Mouse (Mus musculus): ENCODE data around the gene Dyrk2.
A peak's percentile ranks its signal among the peaks of the same experiment; 100 is the strongest.

Gene Dyrk2

DNA sequence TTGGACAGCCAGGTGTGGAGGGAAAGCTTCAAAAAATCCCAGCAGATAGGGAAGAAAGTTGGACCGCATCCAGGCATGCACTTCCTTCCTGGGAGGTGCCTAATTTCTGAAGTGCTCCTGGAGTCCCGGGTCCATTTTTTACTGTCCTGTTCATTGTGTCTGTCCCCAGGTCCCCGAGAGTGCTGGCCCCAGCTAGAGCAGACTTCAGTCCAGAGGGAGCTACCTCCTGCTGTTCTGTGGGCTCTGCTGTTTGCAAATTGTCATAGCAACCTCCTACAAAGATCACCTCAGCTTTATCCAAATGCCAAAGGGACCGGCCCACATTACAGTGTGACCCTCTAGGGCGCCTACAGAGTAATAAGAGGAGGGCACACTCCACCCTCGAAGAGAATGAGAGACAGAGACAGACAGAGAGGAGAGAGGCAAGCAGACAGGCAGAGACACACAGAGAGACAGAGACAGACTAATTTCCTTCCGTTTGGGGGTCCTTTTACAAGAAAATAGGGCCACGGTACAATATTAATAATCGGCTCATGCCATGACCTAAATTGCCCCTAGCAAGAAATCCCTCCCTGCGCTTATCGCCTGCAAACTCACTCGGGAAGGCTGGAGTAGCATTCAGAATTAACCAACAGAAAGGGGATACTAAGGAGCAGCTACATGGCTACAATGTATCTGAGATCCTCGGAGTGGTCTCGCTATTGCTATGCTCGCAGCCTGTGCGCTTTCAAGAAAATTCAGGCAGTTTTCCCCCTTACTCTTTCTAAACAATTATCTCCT is at the start of gene Dyrk2:
TSS of gene Dyrk2 (minus strand) at position 9 of the 780 bp plus-strand sequence.
- DNase-seq (ENCODE audit: low spot score), result no peak

GRCm38 (mm10) chr10:118902625-118903024 is 32.6 kb upstream of the Dyrk2 start:
- DNase-seq (ENCODE audit: low spot score), result no peak

DNA sequence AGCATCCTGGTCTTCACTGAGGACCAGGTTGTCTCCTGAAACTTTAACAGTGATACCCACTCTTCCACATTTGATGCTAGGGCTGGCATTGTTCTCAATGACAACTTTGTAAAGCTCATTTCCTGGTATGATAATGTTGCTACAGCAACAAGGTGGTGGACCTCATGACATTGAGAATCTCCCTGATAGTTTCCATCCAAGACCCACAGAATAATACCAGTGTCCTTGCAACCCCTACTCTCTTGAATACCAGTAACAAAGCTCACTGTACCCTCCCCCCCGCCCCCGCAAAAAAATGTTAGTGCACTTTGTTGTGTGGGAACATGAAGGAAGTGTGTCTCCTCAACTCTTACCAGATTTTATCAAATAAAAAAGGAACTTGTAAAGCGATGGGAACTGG is 23.6 kb upstream of the Dyrk2 start:
- DNase-seq (ENCODE audit: low spot score), result no peak

GRCm38 (mm10) chr10:118884126-118884525 is 14.1 kb upstream of the Dyrk2 start:
- DNase-seq (ENCODE audit: low spot score), result no peak

GRCm38 (mm10) chr10:118883317-118883716 is 13.3 kb upstream of the Dyrk2 start:
- DNase-seq (ENCODE audit: low spot score), result no peak

GRCm38 (mm10) chr10:118882258-118882885 is 12.4 kb upstream of the Dyrk2 start:
- DNase-seq (ENCODE audit: low spot score), result no peak

- no peak for DNase-seq (ENCODE audit: low spot score)
Observed at GRCm38 (mm10) chr10:118880776-118881175, 10.8 kb upstream of the Dyrk2 start.

DNA sequence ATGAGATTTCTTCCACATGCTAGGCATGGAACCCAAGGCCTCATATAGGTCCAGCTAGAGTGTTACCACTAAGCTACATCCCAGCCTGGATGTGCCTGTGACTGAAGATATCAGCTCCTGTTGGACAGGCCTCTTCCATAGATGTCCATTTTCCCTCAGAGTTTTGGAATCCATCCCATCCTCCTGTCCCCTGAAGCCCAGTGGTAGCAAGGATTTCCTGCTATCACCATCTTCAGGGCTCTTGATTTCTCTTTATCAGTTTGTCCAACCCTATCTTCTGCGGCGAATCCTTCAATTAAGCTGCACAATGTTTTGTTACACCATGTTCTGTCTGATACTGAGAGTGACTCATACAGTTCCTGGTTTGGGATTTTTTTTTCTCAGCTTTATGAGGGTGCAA is 2.2 kb upstream of the Dyrk2 start:
- no peak for DNase-seq (ENCODE audit: low spot score)

- peak; percentile 51 for DNase-seq (ENCODE audit: low spot score)
Observed at GRCm38 (mm10) chr10:118869591-118870001, 413 bp downstream of the Dyrk2 start.

DNA sequence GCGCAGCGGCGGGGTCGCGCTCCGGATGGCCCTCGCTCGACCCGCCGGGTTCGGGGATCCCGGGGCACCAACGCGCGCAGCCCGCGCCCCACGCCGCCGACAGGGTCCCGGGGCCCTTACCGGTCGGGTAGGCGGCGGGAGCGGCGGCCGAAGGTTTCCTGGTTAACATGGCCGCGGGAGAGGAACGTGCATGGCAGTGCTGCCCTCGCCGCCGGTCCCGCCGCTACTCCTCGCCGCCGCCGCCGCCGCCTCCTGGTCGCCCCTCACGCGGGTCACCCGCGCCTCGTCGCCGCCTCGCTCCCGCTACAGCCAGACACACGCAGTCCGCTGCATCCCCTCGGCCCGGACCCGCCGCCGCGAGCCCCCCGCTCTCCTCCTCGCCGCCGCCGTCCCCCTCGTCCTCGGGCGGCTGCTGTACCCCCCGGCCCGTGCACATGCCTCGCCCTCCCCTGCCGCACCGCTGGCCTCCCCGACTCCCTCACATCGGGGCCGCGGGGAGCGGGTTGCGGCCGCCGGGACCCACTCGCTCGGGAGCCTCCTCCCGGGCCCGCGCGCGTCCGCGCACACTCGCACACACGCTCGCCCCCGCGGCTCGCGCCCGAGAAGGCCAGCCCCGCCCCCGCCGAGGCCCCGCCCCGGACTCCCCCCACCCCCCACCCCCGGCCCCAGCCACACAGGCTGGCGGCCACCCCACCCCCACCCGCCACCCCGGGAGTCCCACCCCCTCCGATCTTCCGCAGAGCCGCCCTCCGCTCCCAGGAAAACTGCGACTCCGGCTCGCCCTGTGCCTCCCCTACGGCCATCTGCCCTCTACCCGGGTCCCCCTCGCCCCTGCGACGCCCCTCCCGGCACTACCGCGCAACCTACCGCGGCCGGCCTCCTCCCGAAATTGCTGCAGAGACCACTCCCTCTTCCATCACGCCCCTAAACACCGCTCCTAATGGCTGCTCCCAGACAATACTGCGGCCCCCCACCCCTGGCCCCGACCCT is 1.1 kb downstream of the Dyrk2 start:
- peak; percentile 69 for DNase-seq (ENCODE audit: low spot score)

DNA sequence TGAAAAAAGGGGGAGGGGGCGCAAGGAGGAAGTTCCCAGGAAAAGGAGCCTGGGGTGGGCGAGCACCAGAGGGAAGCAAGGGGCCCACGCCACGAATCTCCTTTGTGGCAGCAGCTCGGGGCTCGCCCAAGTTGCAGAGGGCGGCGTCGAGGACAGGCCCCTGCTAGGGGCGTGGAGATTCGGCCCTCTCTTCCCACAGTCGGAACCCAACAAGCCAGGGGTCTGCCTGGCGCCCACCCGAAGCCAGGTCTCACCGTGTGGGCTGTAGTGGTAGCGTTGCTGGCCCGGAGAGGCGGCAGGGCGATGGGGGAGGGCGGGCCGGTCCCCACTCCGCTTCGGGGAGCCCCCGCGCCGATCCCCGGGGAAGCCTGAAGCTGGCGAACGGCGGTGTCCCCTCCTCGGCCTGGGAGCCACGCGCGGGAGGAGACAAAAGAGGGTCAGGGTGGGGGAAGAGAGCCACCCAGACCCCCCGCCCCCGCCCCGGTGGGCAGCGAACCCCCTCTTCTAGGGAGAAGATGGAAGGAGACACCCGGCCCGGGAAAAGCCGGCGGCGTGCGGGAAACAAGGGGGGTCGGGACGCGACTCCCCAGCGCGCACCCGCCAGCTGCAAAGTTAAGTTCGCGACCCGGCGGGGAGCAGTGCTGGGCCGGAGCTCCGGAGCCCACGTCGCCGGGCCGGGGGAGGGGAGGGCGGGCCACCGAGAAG is 2.0 kb downstream of the Dyrk2 start:
- DNase-seq (ENCODE audit: low spot score), result peak; percentile 9

DNA sequence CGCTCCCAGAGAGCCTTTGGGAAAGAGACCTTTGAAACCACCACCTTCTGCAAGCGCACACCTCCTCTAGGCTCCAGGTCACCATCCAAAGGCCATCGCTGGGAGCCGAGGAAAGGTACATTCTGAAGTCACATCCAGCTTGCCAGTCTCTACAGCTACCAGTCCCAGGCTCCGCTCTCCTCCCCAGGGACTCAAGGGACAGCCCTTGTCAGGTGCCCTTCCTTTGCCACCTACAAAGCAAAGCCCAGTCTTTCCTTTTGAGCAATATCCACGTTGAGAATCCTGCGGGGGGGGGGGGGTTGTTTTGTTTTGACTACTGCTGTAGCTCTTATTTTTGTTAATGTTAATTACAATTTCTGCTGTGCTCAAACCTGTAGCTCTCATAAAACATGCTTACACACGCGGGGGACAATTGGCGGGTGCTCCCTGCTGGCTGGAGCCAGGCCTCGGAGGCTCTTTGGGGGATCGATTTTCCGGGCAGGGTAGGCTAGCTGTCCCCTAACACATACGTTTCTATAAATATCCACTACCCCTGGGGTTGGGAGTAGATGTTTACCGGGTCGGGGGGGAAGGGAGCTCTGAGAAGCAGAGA is 2.6 kb downstream of the Dyrk2 start:
- DNase-seq (ENCODE audit: low spot score), result no peak

DNA sequence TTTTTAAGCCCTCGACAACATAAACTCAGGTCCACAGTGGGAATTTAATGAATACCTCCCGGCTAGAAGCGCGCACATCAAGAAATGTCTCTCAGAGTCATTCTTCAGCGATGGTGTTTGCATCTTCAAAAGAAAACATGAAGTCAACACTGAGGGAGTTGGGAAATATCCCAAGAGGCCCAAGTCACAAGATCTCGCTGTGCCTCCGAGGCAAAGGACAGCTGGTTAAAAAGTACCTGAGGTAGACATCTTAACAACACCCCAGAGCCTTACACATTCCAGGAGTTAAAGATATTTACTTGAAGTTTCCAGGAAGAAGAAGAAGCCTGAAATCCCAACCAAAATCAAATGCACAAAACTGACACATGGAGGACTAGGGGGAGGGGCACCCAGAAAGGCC is 5.0 kb downstream of the Dyrk2 start:
- DNase-seq (ENCODE audit: low spot score), result no peak

GRCm38 (mm10) chr10:118863611-118864010 is 6.4 kb downstream of the Dyrk2 start:
- DNase-seq (ENCODE audit: low spot score), result no peak

- DNase-seq (ENCODE audit: low spot score), result no peak
Observed at GRCm38 (mm10) chr10:118862233-118862632, 7.8 kb downstream of the Dyrk2 start.

DNA sequence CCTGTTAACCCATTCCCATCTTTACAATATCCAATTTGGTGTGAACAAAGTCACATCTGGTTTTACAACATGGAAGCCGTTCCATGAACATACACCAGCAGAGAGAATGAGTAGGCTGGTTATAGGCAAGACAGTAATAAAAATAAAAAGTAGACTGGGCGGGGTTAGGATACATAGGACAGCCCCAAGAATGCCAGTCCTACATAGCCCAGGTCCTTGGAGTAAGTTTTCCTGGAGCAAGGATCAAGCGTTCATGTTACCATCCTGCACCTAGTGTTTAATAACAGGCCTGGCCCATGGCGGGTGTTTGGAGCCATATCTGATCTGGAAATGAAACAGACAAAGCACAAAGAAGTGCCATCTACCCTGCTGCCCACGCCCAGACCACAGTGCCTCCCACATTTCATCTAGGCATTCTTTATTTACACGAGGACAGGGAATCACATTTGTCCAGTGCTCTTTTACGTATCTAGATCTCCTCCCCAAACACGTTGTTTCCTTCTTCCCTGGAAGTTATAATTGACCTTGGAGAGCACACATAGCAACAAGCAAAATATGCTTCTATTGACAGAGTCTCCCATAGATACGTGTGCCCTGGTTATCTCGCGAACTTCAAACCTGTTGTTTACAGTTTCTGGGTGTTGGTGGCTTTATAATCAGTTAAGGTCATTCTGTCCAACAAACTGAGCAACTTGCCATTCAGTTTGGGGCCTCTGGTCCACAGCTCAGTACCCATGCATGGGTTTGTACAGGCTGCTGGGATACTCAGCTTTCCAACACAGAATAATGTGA is 8.6 kb downstream of the Dyrk2 start:
- no peak for DNase-seq (ENCODE audit: low spot score)

DNA sequence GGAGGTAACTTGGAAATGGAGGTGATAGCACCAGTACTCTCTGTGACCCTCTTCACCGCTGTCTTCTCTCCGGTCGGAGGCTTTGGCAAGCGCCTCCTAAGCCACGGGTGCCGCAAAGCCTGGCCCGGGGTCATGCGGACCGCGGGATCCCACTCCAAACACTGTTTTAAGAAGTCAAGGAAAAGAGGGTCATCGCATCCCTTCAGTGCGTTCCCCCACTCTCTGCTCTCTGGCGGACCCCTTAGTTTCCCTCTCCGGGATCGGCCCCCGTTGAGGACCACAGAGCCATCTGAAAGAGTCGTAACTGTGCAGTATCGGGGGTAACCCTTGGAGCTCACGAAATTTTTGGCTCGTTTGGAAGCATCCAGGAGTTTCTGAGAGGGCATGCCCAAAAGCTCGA is 10.4 kb downstream of the Dyrk2 start:
- no peak for DNase-seq (ENCODE audit: low spot score)

GRCm38 (mm10) chr10:118854641-118855040 is 15.4 kb downstream of the Dyrk2 start:
- no peak for DNase-seq (ENCODE audit: low spot score)

GRCm38 (mm10) chr10:118852554-118852953 is 17.5 kb downstream of the Dyrk2 start:
- no peak for DNase-seq (ENCODE audit: low spot score)

GRCm38 (mm10) chr10:118848501-118848900 is 21.5 kb downstream of the Dyrk2 start:
- DNase-seq (ENCODE audit: low spot score), result no peak

Data from ovary, adult 18-20 months (tissue).